Mouse (Mus musculus) heart, embryonic 15.5 days (tissue): ENCODE data around the gene Sycp2l. TPM values are rescaled to one million over a fixed set of nuclear protein-coding genes. Genes with fewer than 3 reads are reported as not detected.

Experiments used
- ATAC-seq: fragments of 200-750 bp; cut with Nextera tagmentation; replicated peaks from 2 replicates; pipeline ENCODE4 v1.8.0; 2017; ENCODE audit warnings: low read depth, moderate TSS enrichment; ENCODE audit not compliant: insufficient number of reproducible peaks, insufficient read depth, low FRiP score
- H3K27ac ChIP-seq: fragments of 300-500 bp; sonication (generic); 2 replicates; pipeline ENCODE4 v1.5.1; 2015; ENCODE audit warnings: mild to moderate bottlenecking, inconsistent platforms
- H3K27me3 ChIP-seq: fragments of 300-500 bp; sonication (generic); 2 replicates; pipeline ENCODE4 v1.6.1; 2015; ENCODE audit warnings: inconsistent platforms
- H3K36me3 ChIP-seq: fragments of 300-500 bp; sonication (generic); 2 replicates; pipeline ENCODE4 v1.6.1; 2015; ENCODE audit warnings: mild to moderate bottlenecking, inconsistent platforms
- H3K4me1 ChIP-seq: fragments of 300-500 bp; sonication (generic); replicated peaks from 2 replicates; pipeline ENCODE4 v1.6.1; 2015; ENCODE audit warnings: inconsistent platforms
- H3K4me2 ChIP-seq: fragments of 300-500 bp; sonication (generic); 2 replicates; pipeline ENCODE4 v1.6.1; 2015; ENCODE audit warnings: inconsistent platforms, mild to moderate bottlenecking, moderate library complexity
- H3K4me3 ChIP-seq: fragments of 300-500 bp; sonication (generic); 2 replicates; pipeline ENCODE4 v1.5.1; 2015; ENCODE audit warnings: mild to moderate bottlenecking, inconsistent platforms
- H3K9ac ChIP-seq: fragments of 300-500 bp; sonication (generic); 2 replicates; pipeline ENCODE4 v1.6.1; 2015; ENCODE audit warnings: mild to moderate bottlenecking, inconsistent platforms
- H3K9me3 ChIP-seq: fragments of 300-500 bp; sonication (generic); replicated peaks from 2 replicates; pipeline ENCODE4 v1.6.1; 2016; ENCODE audit warnings: inconsistent platforms
- WGBS: fragments of 180-500 bp; shearing (Covaris S2); methylation state at CpG from one replicate; pipeline ENCODE4 v1.1.7; 2015; ENCODE audit warnings: mixed read lengths; 5-methylcytosine and 5-hydroxymethylcytosine counted together
- polyA plus RNA-seq: library from polyadenylated mRNA; unstranded; fragments of >200 nt; fragmentation: Nextera tagmentation; extraction: Ambion mirVana; gene quantifications from 2 replicates; pipeline ENCODE4 v1.2.1, GENCODE M21; 2015

Gene Sycp2l
- polyA plus RNA-seq: not detected in 2 replicates

GRCm38 (mm10) chr13:41113940-41114339 lies at the start of gene Sycp2l:
Gene Sycp2l, plus strand, starts transcription at chr13:41114307.
- Histone ChIP-seq H3K4me1 (no peaks in the 10 kb centered on the region), H3K36me3 (no peaks in the 10 kb centered on the region), H3K27ac (no peak within 1 kb of the TSS), H3K27me3 (peaks cover 23% of the 10 kb centered on the region; the same call in 1 of the 2 replicates), H3K9me3 (no peaks in the 10 kb centered on the region), H3K4me2 (peak within 1 kb of the TSS; percentile 50), H3K4me3 (no peak within 1 kb of the TSS), H3K9ac (no peak within 1 kb of the TSS)
- ATAC-seq: no peak
- 30% methylated on average over 14 of the region's 14 CpGs for WGBS

GRCm38 (mm10) chr13:41067618-41068017 lies 46.5 kb upstream of the Sycp2l start:
- Histone ChIP-seq H3K4me2 (no peak overlapping the region), H3K27ac (no peak overlapping the region), H3K9ac (no peak overlapping the region), H3K27me3 (no peaks in the 10 kb centered on the region), H3K9me3 (no peaks in the 10 kb centered on the region), H3K4me1 (no peaks in the 10 kb centered on the region), H3K4me3 (no peak overlapping the region), H3K36me3 (no peaks in the 10 kb centered on the region)
- 88% methylated on average over 4 of the region's 4 CpGs for WGBS
- ATAC-seq: no peak

DNA sequence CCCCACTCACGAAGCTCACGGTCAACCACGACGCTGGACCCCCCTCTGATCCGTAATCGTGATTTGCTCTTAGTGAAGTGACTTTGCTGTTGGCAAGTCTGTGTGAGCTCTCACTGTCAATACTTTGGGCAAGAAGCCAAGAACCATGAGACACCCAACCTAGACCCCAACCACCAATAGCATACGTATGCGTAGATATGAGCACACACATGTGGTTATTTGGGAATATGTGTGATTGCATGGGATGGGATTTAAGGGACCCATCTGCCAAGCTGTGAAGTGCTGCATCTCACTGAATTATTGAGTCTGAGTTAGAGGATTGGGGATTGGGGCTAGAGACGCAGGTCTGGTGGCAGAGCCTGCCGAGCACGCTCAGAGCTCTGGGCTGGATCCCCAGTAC lies 42.5 kb upstream of the Sycp2l start:
- no peak for ATAC-seq
- H3K9ac ChIP-seq: no peak overlapping the region
- H3K27me3 ChIP-seq: no peaks in the 10 kb centered on the region
- WGBS: 83% methylated on average over 11 of the region's 11 CpGs
- no peak overlapping the region for H3K4me2 ChIP-seq
- no peaks in the 10 kb centered on the region for H3K36me3 ChIP-seq
- no peak overlapping the region for H3K27ac ChIP-seq
- no peaks in the 10 kb centered on the region for H3K9me3 ChIP-seq
- no peaks in the 10 kb centered on the region for H3K4me1 ChIP-seq
- H3K4me3 ChIP-seq: no peak overlapping the region

DNA sequence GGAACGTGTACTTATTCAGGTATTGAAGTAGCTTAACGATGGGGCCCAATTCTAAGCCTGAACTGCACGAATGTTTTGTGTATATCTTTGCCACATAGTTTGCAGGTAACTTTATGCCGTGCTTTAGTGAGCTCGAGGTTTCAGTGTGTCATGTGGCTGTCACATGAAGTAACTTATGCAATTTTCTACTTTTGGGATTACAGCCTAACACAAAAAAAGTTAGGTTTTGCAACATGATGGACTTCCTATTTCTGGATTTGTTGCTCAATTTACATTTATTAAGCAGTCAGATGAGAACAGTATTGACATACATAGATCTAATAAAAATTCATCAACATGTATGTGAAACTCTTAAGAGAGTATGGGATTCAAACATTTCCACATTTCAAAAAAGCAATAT lies 40.3 kb upstream of the Sycp2l start:
- no peaks in the 10 kb centered on the region for H3K36me3 ChIP-seq
- ATAC-seq: no peak
- H3K4me1 ChIP-seq: no peaks in the 10 kb centered on the region
- no peaks in the 10 kb centered on the region for H3K9me3 ChIP-seq
- no peak overlapping the region for H3K9ac ChIP-seq
- H3K4me2 ChIP-seq: no peak overlapping the region
- no peak overlapping the region for H3K4me3 ChIP-seq
- no peak overlapping the region for H3K27ac ChIP-seq
- H3K27me3 ChIP-seq: peaks cover 8% of the 10 kb centered on the region
- 80% methylated on average over 5 of the region's 5 CpGs for WGBS

GRCm38 (mm10) chr13:41077921-41078320 lies 36.2 kb upstream of the Sycp2l start:
- no peaks in the 10 kb centered on the region for H3K9me3 ChIP-seq
- peaks cover 23% of the 10 kb centered on the region for H3K27me3 ChIP-seq
- H3K4me2 ChIP-seq: no peak overlapping the region
- no peak overlapping the region for H3K4me3 ChIP-seq
- H3K27ac ChIP-seq: no peak overlapping the region
- H3K4me1 ChIP-seq: peaks cover 6% of the 10 kb centered on the region
- no peak for ATAC-seq
- 59% methylated on average over 9 of the region's 9 CpGs for whole genome bisulfite sequencing
- H3K36me3 ChIP-seq: no peaks in the 10 kb centered on the region
- no peak overlapping the region for H3K9ac ChIP-seq

DNA sequence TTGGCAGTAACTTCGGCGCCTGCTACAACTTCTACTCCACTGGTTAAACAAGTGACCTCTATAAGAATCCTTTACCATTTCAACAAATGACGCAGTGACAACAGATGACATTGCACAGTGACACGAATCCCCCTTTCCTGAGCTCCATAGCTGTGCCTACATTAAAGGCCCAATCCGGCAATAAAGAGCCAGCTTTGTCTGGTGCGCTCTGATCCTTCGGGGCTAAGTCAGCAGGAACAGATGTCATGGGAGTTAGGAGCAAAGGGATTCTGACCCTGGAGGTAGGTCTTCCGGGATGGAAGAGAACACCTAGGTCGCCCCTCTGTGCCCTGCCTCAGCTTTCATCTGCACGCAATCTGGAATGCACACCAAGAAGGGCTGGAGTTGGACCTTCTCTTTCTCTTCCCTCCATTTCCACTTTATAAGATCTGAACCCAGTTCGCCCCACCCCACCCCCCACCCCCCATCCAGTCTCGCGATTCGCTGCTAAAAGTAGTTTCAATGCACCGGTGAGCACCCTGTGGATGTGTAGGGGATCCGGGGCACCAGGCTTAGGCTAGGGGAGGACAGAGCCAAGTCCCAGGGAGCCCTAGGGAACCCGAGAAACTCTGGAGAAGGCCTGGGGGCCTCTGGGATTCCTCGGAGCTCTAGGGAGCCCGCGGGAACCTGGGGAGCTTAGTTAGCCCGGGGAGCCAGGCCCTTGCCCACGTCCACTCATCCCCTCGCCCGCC lies 35.3 kb upstream of the Sycp2l start:
- H3K27ac ChIP-seq: no peak overlapping the region

DNA sequence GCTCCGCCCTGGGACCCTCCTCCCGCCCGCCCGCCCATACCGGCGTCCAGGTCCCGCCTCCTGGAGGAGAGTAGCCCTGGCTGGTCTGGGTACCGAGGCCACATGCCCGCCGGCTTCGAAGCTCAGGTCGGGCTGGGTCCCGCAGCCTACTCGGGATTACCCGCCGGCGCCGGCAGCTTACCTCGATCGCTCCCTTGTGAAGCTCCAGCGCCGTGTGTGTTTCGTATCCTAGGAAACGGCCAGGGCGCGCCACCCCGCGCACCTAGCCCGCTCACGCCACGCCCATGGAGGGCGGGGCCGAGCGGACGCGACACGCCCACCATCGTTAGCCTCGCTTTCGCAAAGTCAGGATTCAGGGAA lies 34.7 kb upstream of the Sycp2l start, which contains the start of gene Mak:
Gene Mak (minus strand): TSS at position 286 of the 360 bp plus-strand sequence.
- Histone ChIP-seq H3K27me3 (peaks cover 24% of the 10 kb centered on the region), H3K36me3 (no peaks in the 10 kb centered on the region), H3K4me2 (peak within 1 kb of the TSS; percentile 86), H3K4me3 (peak within 1 kb of the TSS; percentile 51), H3K9ac (no peak within 1 kb of the TSS), H3K27ac (no peak within 1 kb of the TSS), H3K4me1 (peaks cover 6% of the 10 kb centered on the region), H3K9me3 (no peaks in the 10 kb centered on the region)
- peak; percentile 78; the same call in 1 of the 2 replicates for ATAC-seq
- WGBS: under 1% methylated on average over 40 of the region's 40 CpGs

More for the DNA sequence above, 35.3 kb upstream of the Sycp2l start:
- Histone ChIP-seq H3K4me3 (peak overlapping the region; percentile 51), H3K9ac (no peak overlapping the region), H3K9me3 (no peaks in the 10 kb centered on the region), H3K36me3 (no peaks in the 10 kb centered on the region), H3K27me3 (peaks cover 23% of the 10 kb centered on the region), H3K4me1 (peaks cover 6% of the 10 kb centered on the region), H3K4me2 (peak overlapping the region; percentile 86)
- WGBS: 12% methylated on average over 24 of the region's 24 CpGs
- no peak for ATAC-seq

GRCm38 (mm10) chr13:41079859-41080258 lies 34.2 kb upstream of the Sycp2l start:
- H3K4me2 ChIP-seq: peak overlapping the region; percentile 86; the same call in 1 of the 2 replicates
- H3K4me3 ChIP-seq: no peak overlapping the region
- no peaks in the 10 kb centered on the region for H3K36me3 ChIP-seq
- WGBS: 60% methylated on average over 5 of the region's 5 CpGs
- H3K9me3 ChIP-seq: no peaks in the 10 kb centered on the region
- H3K27ac ChIP-seq: no peak overlapping the region
- H3K4me1 ChIP-seq: peaks cover 6% of the 10 kb centered on the region
- ATAC-seq: no peak
- no peak overlapping the region for H3K9ac ChIP-seq
- H3K27me3 ChIP-seq: peaks cover 26% of the 10 kb centered on the region

DNA sequence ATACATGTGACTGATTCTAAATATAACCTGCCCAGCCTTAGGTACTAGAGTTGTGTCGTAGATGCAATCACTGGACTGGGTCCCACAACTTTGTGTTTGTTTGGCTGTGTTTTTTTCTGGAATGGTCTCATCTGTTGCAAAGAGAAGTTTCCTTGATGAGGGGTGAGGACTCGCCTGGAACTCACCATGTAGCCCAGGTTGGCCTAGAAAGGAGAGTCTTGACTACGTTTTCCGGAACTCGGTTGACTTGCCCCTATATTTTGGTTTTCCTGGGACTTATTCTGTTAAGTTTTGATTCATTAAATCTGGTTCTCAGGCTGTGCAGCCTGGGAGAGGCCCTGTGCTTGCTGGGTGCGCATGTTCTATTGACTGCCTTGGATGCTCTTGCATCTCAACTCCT lies 33.4 kb upstream of the Sycp2l start:
- 90% methylated on average over 6 of the region's 6 CpGs for WGBS
- H3K9me3 ChIP-seq: no peaks in the 10 kb centered on the region
- ATAC-seq: no peak
- H3K4me1 ChIP-seq: peaks cover 6% of the 10 kb centered on the region
- no peak overlapping the region for H3K27ac ChIP-seq
- no peaks in the 10 kb centered on the region for H3K36me3 ChIP-seq
- H3K4me3 ChIP-seq: no peak overlapping the region
- H3K27me3 ChIP-seq: peaks cover 26% of the 10 kb centered on the region
- no peak overlapping the region for H3K4me2 ChIP-seq
- no peak overlapping the region for H3K9ac ChIP-seq

- H3K9me3 ChIP-seq: no peaks in the 10 kb centered on the region
- WGBS: 79% methylated on average over 3 of the region's 3 CpGs
- peaks cover 12% of the 10 kb centered on the region for H3K27me3 ChIP-seq
- peaks cover under 1% of the 10 kb centered on the region for H3K4me1 ChIP-seq
- no peak overlapping the region for H3K4me2 ChIP-seq
- H3K4me3 ChIP-seq: no peak overlapping the region
- no peaks in the 10 kb centered on the region for H3K36me3 ChIP-seq
- no peak overlapping the region for H3K9ac ChIP-seq
- no peak for ATAC-seq
- no peak overlapping the region for H3K27ac ChIP-seq
These were observed 29.6 kb upstream of the Sycp2l start for GRCm38 (mm10) chr13:41084521-41084920.

GRCm38 (mm10) chr13:41085140-41085539 lies 29.0 kb upstream of the Sycp2l start:
- H3K4me1 ChIP-seq: no peaks in the 10 kb centered on the region
- no peaks in the 10 kb centered on the region for H3K36me3 ChIP-seq
- H3K27me3 ChIP-seq: peaks cover 8% of the 10 kb centered on the region
- H3K4me3 ChIP-seq: no peak overlapping the region
- H3K27ac ChIP-seq: no peak overlapping the region
- ATAC-seq: no peak
- no peaks in the 10 kb centered on the region for H3K9me3 ChIP-seq
- 18% methylated on average over 2 of the region's 2 CpGs for WGBS
- no peak overlapping the region for H3K9ac ChIP-seq
- H3K4me2 ChIP-seq: no peak overlapping the region

DNA sequence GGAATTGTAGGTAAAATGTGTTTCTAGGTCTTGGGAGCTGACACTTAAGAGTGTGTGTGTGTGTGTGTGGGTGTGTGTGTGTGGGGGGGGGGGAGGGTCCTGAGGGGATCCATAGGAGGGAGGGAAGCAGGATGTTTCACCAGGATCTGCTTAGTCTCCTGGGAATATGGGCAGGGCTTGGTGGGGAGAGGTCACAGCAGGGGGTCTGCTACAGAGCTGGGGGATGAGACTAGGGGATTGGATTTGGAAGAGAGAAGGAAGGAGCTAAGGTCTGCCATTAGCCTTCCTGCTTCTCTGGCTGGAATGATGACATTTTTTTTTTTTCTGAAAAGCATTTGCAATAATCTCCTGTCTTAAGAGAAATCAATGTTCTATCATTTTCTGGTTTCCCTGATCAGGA lies 25.4 kb upstream of the Sycp2l start:
- Histone ChIP-seq H3K4me1 (no peaks in the 10 kb centered on the region), H3K9ac (no peak overlapping the region), H3K27ac (no peak overlapping the region), H3K36me3 (no peaks in the 10 kb centered on the region), H3K27me3 (peaks cover 17% of the 10 kb centered on the region), H3K9me3 (no peaks in the 10 kb centered on the region), H3K4me2 (no peak overlapping the region), H3K4me3 (no peak overlapping the region)
- no peak for ATAC-seq
